Mouse (Mus musculus): ENCODE results near the gene Zfp652. TPM values are rescaled to one million over a fixed set of nuclear protein-coding genes. Genes with fewer than 3 reads are reported as not detected.

Gene Zfp652
- polyA plus RNA-seq, 1 experiment, result 18.2 TPM

DNA sequence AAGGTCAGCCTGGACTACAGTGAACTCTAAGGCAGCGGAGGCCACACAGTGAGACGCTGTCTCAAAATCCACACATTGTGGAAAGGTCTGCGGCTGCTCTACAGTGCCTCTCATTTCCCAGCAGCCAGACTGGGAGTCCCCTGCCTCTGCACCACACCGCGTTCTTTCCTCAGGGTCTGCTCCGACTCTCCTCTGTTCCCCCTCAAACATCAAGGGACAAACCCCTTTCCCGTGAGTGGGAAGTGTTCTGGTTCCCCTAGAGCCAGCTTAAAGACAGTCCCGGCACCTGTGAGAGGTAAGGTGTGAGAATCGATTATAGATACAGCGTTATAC lies 129.0 kb downstream of the Zfp652 start:
- Histone ChIP-seq H3K4me1 (ENCODE audit: control insufficient read depth, insufficient read depth, insufficient read length) (peaks cover 42% of the 10 kb centered on the region; the same call in 1 of the 2 replicates), H3K27ac (ENCODE audit: insufficient read depth, low read length) (peak overlapping the region; percentile 94), H3K27me3 (ENCODE audit: control insufficient read depth, insufficient read depth, low read length) (no peaks in the 10 kb centered on the region), H3K4me3 (ENCODE audit: extremely low read depth, insufficient read depth, insufficient read length) (peak overlapping the region; percentile 74), H3K36me3 (ENCODE audit: control insufficient read depth, insufficient read depth, low read length) (peaks cover 4% of the 10 kb centered on the region; the same call in 1 of the 2 replicates)
- DNase-seq (ENCODE audit: low read depth in 1 of 2, low spot score in 2 of 2), result no peak
- 6% methylated on average over 10 of the region's 10 CpGs for WGBS
- TF ChIP-seq CTCF (IDR thresholded peaks at IDR 0.05; ENCODE audit: extremely low read depth, insufficient read depth, insufficient read length, insufficient replicate concordance), result no peak
- no peak for TF ChIP-seq POLR2A (IDR thresholded peaks at IDR 0.05; ENCODE audit: low read depth, low read length)

DNA sequence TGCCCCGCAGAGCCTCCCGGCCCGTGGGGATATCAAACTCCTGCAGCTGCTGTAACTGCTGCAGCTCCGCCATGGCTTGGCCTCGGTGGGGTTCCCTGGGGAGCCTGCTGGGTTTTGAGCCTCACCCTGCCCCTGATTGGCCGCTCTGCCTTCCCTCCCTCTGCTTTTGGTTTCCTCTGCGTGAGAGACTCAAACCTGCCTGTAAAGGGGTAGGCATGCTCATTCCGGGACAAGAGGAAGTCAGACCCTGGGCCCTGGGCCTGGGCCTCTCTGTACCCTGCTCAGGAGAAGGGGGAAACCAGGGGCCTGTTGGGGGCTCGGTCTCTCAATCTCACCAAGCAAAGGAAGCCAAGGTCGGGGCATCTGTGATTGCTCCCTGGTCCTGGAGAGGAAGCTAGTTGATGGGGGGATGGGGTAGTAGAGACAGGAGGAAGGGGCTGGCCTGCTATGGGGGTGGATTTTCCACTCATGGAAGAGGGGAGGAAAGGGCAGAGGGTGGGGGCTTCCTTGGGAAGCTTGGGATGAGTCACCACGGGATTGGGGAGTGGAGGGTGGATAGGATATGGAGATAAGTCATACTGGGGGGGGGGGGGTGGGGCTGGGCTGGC lies 129.7 kb downstream of the Zfp652 start, which contains the start of gene Abi3:
Gene Abi3 (minus strand): TSS at position 403 of the 608 bp plus-strand sequence.
- H3K27ac ChIP-seq (ENCODE audit: insufficient read depth, low read length), result peak within 1 kb of the TSS; percentile 94
- peaks cover 37% of the 10 kb centered on the region; the same call in 1 of the 2 replicates for H3K4me1 ChIP-seq (ENCODE audit: control insufficient read depth, insufficient read depth, insufficient read length)
- no peaks in the 10 kb centered on the region for H3K27me3 ChIP-seq (ENCODE audit: control insufficient read depth, insufficient read depth, low read length)
- peak; percentile 56 to 83 for DNase-seq (ENCODE audit: low read depth in 1 of 2, low spot score in 2 of 2)
- H3K4me3 ChIP-seq (ENCODE audit: extremely low read depth, insufficient read depth, insufficient read length), result peak within 1 kb of the TSS; percentile 74
- WGBS, result 4% methylated on average over 11 of the region's 11 CpGs
- TF ChIP-seq CTCF (IDR thresholded peaks at IDR 0.05; ENCODE audit: extremely low read depth, insufficient read depth, insufficient read length, insufficient replicate concordance) (no peak), POLR2A (IDR thresholded peaks at IDR 0.05; ENCODE audit: low read depth, low read length) (peak; percentile 91)
- H3K36me3 ChIP-seq (ENCODE audit: control insufficient read depth, insufficient read depth, low read length), result peaks cover 2% of the 10 kb centered on the region; the same call in 1 of the 2 replicates

DNA sequence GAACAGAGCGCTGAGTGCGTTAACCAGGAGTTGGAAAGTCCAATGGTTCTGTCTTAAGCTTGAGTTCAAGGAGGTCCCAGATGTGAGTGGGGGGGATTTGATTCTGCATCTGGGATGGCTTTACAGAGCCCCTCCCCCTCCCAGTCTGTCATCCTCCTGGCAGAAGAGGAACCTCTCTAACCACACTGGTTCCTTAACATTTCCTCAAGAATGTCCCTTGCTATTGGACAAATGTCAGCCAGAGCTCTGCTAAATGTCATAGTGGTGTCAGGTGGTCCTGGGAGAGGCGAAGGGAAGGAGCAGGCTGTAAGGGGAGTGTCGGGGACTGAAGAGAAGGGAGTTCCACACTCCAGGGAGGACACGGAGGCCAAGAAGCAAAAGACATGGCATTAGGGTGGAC lies 130.5 kb downstream of the Zfp652 start:
- no peak for DNase-seq (ENCODE audit: low read depth in 1 of 2, low spot score in 2 of 2)
- Histone ChIP-seq H3K4me1 (ENCODE audit: control insufficient read depth, insufficient read depth, insufficient read length) (peaks cover 30% of the 10 kb centered on the region; the same call in 1 of the 2 replicates), H3K27ac (ENCODE audit: insufficient read depth, low read length) (peak overlapping the region; percentile 94), H3K27me3 (ENCODE audit: control insufficient read depth, insufficient read depth, low read length) (no peaks in the 10 kb centered on the region), H3K4me3 (ENCODE audit: extremely low read depth, insufficient read depth, insufficient read length) (peak overlapping the region; percentile 29; the same call in 1 of the 2 replicates), H3K36me3 (ENCODE audit: control insufficient read depth, insufficient read depth, low read length) (peaks cover 2% of the 10 kb centered on the region; the same call in 1 of the 2 replicates)
- no peak for TF ChIP-seq CTCF (IDR thresholded peaks at IDR 0.05; ENCODE audit: extremely low read depth, insufficient read depth, insufficient read length, insufficient replicate concordance)
- WGBS, result 50% methylated on average over 5 of the region's 5 CpGs

DNA sequence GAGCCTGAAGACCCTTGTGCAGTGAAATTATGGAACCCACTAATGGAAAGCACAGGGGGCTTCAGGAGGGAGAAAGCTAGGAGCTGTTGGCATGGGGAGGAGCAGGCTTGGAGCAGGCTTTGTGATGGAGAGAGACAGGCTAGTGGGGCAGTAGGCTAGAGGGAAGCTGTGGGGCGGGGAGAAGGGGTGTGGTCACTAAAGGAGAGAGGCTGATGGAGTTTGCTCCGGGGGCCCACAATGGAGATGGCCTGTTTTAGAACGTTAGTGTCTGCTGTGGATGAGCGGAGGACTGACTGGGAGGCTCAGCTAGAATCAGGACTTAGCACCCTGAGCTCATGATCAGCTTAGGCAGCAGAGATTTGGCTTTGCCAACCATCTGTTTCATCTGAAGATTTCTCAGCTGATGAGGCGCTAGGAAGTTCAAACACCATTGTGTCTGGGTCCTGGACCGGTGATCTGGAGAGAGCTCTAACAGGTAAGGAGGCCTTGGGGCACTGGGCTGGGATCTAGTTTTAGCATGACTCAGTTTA lies 131.0 kb downstream of the Zfp652 start:
- DNase-seq (ENCODE audit: low read depth in 1 of 2, low spot score in 2 of 2), result no peak
- no peak for TF ChIP-seq POLR2A (IDR thresholded peaks at IDR 0.05; ENCODE audit: low read depth, low read length)
- no peak for TF ChIP-seq CTCF (IDR thresholded peaks at IDR 0.05; ENCODE audit: extremely low read depth, insufficient read depth, insufficient read length, insufficient replicate concordance)
- peak overlapping the region; percentile 31; the same call in 1 of the 2 replicates for H3K4me3 ChIP-seq (ENCODE audit: extremely low read depth, insufficient read depth, insufficient read length)
- H3K27me3 ChIP-seq (ENCODE audit: control insufficient read depth, insufficient read depth, low read length), result no peaks in the 10 kb centered on the region
- H3K4me1 ChIP-seq (ENCODE audit: control insufficient read depth, insufficient read depth, insufficient read length), result peaks cover 25% of the 10 kb centered on the region; the same call in 1 of the 2 replicates
- 58% methylated on average over 6 of the region's 6 CpGs for WGBS
- peak overlapping the region; percentile 94 for H3K27ac ChIP-seq (ENCODE audit: insufficient read depth, low read length)
- peaks cover 2% of the 10 kb centered on the region; the same call in 1 of the 2 replicates for H3K36me3 ChIP-seq (ENCODE audit: control insufficient read depth, insufficient read depth, low read length)

DNA sequence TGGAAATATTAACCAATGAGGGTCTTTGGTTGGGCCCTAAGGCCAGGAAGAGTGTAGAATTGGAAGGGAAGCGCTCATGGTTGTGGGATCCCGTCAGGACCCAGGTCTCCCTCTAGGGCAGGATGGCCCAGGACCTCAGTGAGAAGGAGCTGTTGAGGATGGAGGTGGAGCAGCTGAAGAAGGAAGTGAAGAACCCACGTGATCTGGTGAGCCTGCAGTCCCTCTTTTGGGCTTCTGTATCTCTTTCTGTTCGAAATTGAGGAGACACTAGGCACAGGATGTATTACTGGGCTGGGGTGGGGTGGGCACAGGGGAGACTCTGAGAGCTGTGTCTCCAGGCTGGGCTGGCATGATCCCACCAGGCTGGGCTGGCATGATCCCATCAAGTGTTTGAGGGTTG lies 132.5 kb downstream of the Zfp652 start:
- Histone ChIP-seq H3K4me3 (ENCODE audit: extremely low read depth, insufficient read depth, insufficient read length) (no peak overlapping the region), H3K4me1 (ENCODE audit: control insufficient read depth, insufficient read depth, insufficient read length) (peaks cover 21% of the 10 kb centered on the region; the same call in 1 of the 2 replicates), H3K36me3 (ENCODE audit: control insufficient read depth, insufficient read depth, low read length) (peaks cover 2% of the 10 kb centered on the region; the same call in 1 of the 2 replicates), H3K27ac (ENCODE audit: insufficient read depth, low read length) (no peak overlapping the region), H3K27me3 (ENCODE audit: control insufficient read depth, insufficient read depth, low read length) (no peaks in the 10 kb centered on the region)
- WGBS, result 41% methylated on average over 4 of the region's 4 CpGs
- DNase-seq (ENCODE audit: low read depth in 1 of 2, low spot score in 2 of 2), result no peak
- no peak for TF ChIP-seq CTCF (IDR thresholded peaks at IDR 0.05; ENCODE audit: extremely low read depth, insufficient read depth, insufficient read length, insufficient replicate concordance)
- TF ChIP-seq POLR2A (IDR thresholded peaks at IDR 0.05; ENCODE audit: low read depth, low read length), result no peak

DNA sequence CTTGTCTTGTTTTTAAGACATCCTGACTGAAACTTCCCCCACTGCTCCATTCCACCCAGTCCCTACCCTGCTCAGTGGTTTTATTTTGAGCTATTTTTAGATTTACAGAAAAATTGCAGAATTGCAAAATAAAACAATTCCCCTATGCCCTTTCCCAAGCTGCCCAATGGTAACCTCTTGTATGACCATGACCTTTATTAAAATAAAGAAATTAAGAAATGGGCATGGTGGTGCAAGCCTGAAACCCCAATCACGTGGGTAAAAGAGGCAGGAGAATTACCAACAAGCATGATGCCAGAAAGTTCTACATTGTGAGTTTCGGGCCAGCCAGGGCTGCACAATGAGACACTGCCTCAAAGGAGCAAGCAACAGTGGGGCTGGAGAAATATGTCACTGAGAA lies 138.4 kb downstream of the Zfp652 start:
- WGBS, result 64% methylated on average over 2 of the region's 2 CpGs
- no peak for DNase-seq (ENCODE audit: low read depth in 1 of 2, low spot score in 2 of 2)
- no peak for TF ChIP-seq POLR2A (IDR thresholded peaks at IDR 0.05; ENCODE audit: low read depth, low read length)
- TF ChIP-seq CTCF (IDR thresholded peaks at IDR 0.05; ENCODE audit: extremely low read depth, insufficient read depth, insufficient read length, insufficient replicate concordance), result no peak

DNA sequence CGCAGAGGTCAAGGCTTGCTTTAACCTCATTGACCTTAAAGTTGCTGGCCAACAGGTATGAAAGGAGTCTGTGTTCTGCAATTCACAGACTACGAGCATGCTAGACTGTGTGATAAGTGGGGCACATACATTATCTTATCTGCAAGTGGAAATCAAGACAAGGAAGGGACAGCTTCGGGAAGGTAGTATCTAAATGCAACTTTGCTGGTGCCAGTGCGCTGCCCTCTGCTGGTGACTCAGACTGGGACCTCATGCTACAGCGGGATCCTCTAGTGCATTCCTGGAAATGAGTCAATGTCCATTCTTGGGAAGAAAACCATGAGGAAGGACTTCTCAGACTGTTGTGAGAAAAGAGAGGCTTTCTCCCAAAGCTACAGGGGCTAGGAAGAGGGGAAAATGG lies 141.2 kb downstream of the Zfp652 start:
- H3K4me1 ChIP-seq (ENCODE audit: control insufficient read depth, insufficient read depth, insufficient read length), result no peaks in the 10 kb centered on the region
- 45% methylated on average over 5 of the region's 5 CpGs for WGBS
- TF ChIP-seq POLR2A (IDR thresholded peaks at IDR 0.05; ENCODE audit: low read depth, low read length) (no peak), CTCF (IDR thresholded peaks at IDR 0.05; ENCODE audit: extremely low read depth, insufficient read depth, insufficient read length, insufficient replicate concordance) (peak; percentile 82; the same call in 1 of the 2 replicates)
- no peak overlapping the region for H3K27ac ChIP-seq (ENCODE audit: insufficient read depth, low read length)
- DNase-seq (ENCODE audit: low read depth in 1 of 2, low spot score in 2 of 2), result peak in 1 of 2 experiments; percentile 73
- H3K4me3 ChIP-seq (ENCODE audit: extremely low read depth, insufficient read depth, insufficient read length), result no peak overlapping the region
- H3K36me3 ChIP-seq (ENCODE audit: control insufficient read depth, insufficient read depth, low read length), result no peaks in the 10 kb centered on the region
- no peaks in the 10 kb centered on the region for H3K27me3 ChIP-seq (ENCODE audit: control insufficient read depth, insufficient read depth, low read length)

More for the DNA sequence above, 138.4 kb downstream of the Zfp652 start:
- H3K36me3 ChIP-seq (ENCODE audit: control insufficient read depth, insufficient read depth, low read length), result no peaks in the 10 kb centered on the region
- no peaks in the 10 kb centered on the region for H3K27me3 ChIP-seq (ENCODE audit: control insufficient read depth, insufficient read depth, low read length)
- H3K4me1 ChIP-seq (ENCODE audit: control insufficient read depth, insufficient read depth, insufficient read length), result no peaks in the 10 kb centered on the region
- no peak overlapping the region for H3K27ac ChIP-seq (ENCODE audit: insufficient read depth, low read length)
- no peak overlapping the region for H3K4me3 ChIP-seq (ENCODE audit: extremely low read depth, insufficient read depth, insufficient read length)
